Mouse (Mus musculus): ENCODE data around the gene Got2. TPM values are rescaled to one million over a fixed set of nuclear protein-coding genes. Genes with fewer than 3 reads are reported as not detected.

Got2 gene
- total RNA-seq (2012; rRNA removed), result 179 and 209 TPM in 2 replicates
- polyA plus RNA-seq (2012; ENCODE audit: insufficient read depth in 1 of 2, insufficient read length in 2 of 2, low read depth in 1 of 2, low replicate concordance in 2 of 2, missing spikeins in 1 of 2), result 100 to 1,000 TPM; 105 to 421 TPM

GRCm38 (mm10) chr8:95888285-95889136 is at the start of gene Got2:
Gene Got2, minus strand, starts transcription at chr8:95888547.
- Histone ChIP-seq H3K36me3 (ENCODE audit: control insufficient read depth in 1 of 2, insufficient read depth in 2 of 2, low read length in 2 of 2) (peaks cover 0 to 21% of the 10 kb centered on the region in 2 experiments; a peak in 2 of 4 replicates), H3K9me3 (replicated peaks; ENCODE audit: insufficient read depth, low read length) (no peaks in the 10 kb centered on the region), H3K79me2 (ENCODE audit: control insufficient read depth, insufficient read depth, low read length, poor library complexity) (peaks cover 42% of the 10 kb centered on the region), H3K4me3 (ENCODE audit: control insufficient read depth in 1 of 2, insufficient read depth in 1 of 2, low read depth in 2 of 2, low read length in 2 of 2) (peak within 1 kb of the TSS; percentile 65 to 87), H3K27ac (ENCODE audit: control insufficient read depth, low read depth, low read length) (peak within 1 kb of the TSS; percentile 60), H3K4me1 (ENCODE audit: control insufficient read depth in 1 of 2, insufficient read depth in 2 of 2, low read length in 2 of 2) (peaks cover 2 to 13% of the 10 kb centered on the region in 2 experiments), H3K9ac (ENCODE audit: control insufficient read depth, low read depth, low read length, poor library complexity, severe bottlenecking) (peak within 1 kb of the TSS; percentile 84), H3K27me3 (ENCODE audit: control insufficient read depth in 1 of 2, insufficient read depth in 2 of 2, low read length in 2 of 2) (no peaks in the 10 kb centered on the region; a peak in 1 of 4 replicates)
- peak; percentile 95 for DNase-seq (ENCODE audit: low read depth, low spot score)
- TF ChIP-seq RCOR1 (IDR thresholded peaks at IDR 0.05; ENCODE audit: low read depth, low read length) (no peak), TBP (IDR thresholded peaks at IDR 0.05; ENCODE audit: low read depth, low read length) (0 out of 2 replicates have a peak, but pooled peaks have one; percentile 29), POLR2AphosphoS2 (IDR thresholded peaks at IDR 0.05; ENCODE audit: low read length) (no peak), NELFE (IDR thresholded peaks at IDR 0.05; ENCODE audit: low read depth, low read length) (peak; percentile 52; the same call in 1 of the 2 replicates), POLR2A (IDR thresholded peaks at IDR 0.05; ENCODE audit: control insufficient read depth in 1 of 2, insufficient read depth in 1 of 2, low read depth in 1 of 2, low read length in 2 of 2, poor library complexity in 1 of 2) (peak in 1 of 2 experiments; percentile 74; a peak in 1 of 4 replicates), ZNF384 (IDR thresholded peaks at IDR 0.05; ENCODE audit: low read depth, low read length) (peak; percentile 84), UBTF (IDR thresholded peaks at IDR 0.05; ENCODE audit: borderline replicate concordance, insufficient read depth, low read depth, low read length) (no peak), SIN3A (IDR thresholded peaks at IDR 0.05; ENCODE audit: low read length) (peak; percentile 78), MXI1 (IDR thresholded peaks at IDR 0.05; ENCODE audit: low read depth, low read length) (no peak), EP300 (IDR thresholded peaks at IDR 0.05; ENCODE audit: low read depth in 1 of 2, low read length in 2 of 2) (peak in 1 of 2 experiments; percentile 47; a peak in 2 of 4 replicates), TCF12 (IDR thresholded peaks at IDR 0.05; ENCODE audit: low read depth, low read length) (peak; percentile 47; the same call in 1 of the 2 replicates), JUND (IDR thresholded peaks at IDR 0.05; ENCODE audit: low read depth, low read length) (no peak), KAT2A (conservative IDR thresholded peaks at IDR 0.05; ENCODE audit: low read depth, low read length) (no peak; the same call in 1 of the 2 replicates), MEF2A (IDR thresholded peaks at IDR 0.05; ENCODE audit: extremely low read depth, insufficient replicate concordance, low read depth, low read length, poor library complexity, severe bottlenecking) (no peak), MAX (IDR thresholded peaks at IDR 0.05; ENCODE audit: low read length) (peak; percentile 49; the same call in 1 of the 2 replicates), CTCF (IDR thresholded peaks at IDR 0.05 in 2 of 3, conservative IDR thresholded peaks at IDR 0.05 in 1 of 3; ENCODE audit: control insufficient read depth in 1 of 3, insufficient read depth in 1 of 3, low read depth in 2 of 3, low read length in 3 of 3, poor library complexity in 1 of 3, severe bottlenecking in 1 of 3) (peak; percentile 80 to 96 (median 87)), MYC (IDR thresholded peaks at IDR 0.05; ENCODE audit: low read depth, low read length) (no peak), USF2 (IDR thresholded peaks at IDR 0.05; ENCODE audit: borderline replicate concordance in 1 of 2, insufficient read depth in 1 of 2, low read depth in 1 of 2, low read length in 2 of 2) (no peak), ZMIZ1 (IDR thresholded peaks at IDR 0.05; ENCODE audit: low read depth, low read length) (no peak), HCFC1 (IDR thresholded peaks at IDR 0.05; ENCODE audit: low read depth, low read length) (peak; percentile 85), NRF1 (IDR thresholded peaks at IDR 0.05; ENCODE audit: insufficient read depth, low read depth, low read length, poor library complexity, severe bottlenecking) (peak; percentile 56; the same call in 1 of the 2 replicates), ELF1 (IDR thresholded peaks at IDR 0.05; ENCODE audit: low read depth, low read length) (peak; percentile 55; the same call in 1 of the 2 replicates), SMC3 (IDR thresholded peaks at IDR 0.05; ENCODE audit: low read depth, low read length) (no peak; the same call in 1 of the 2 replicates), BHLHE40 (IDR thresholded peaks at IDR 0.05; ENCODE audit: borderline replicate concordance, low read depth, low read length) (no peak), CHD1 (IDR thresholded peaks at IDR 0.05; ENCODE audit: low read depth, low read length) (no peak)
